Mouse (Mus musculus): Measurements from ENCODE around the gene Mageb18.

GRCm38 (mm10) chrX:92498254-92498653 lies 101.1 kb downstream of the Mageb18 start:
- TF ChIP-seq CTCF (IDR thresholded peaks at IDR 0.05; ENCODE audit: low read depth): no peak
- TF ChIP-seq EP300 (IDR thresholded peaks at IDR 0.05; ENCODE audit: low read depth): no peak

All from liver, postnatal 0 days (tissue).